Mouse (Mus musculus) cerebellum, adult 2 months (tissue): ENCODE measurements around the gene Foxl2. TPM values are rescaled to one million over a fixed set of nuclear protein-coding genes. Genes with fewer than 3 reads are reported as not detected.

Source experiments
- DNase-seq, 2 experiments: peaks; one replicate each; pipeline ENCODE4 v3.0.0; 2021
- H3K27ac ChIP-seq: fragments of 200-500 bp; 2 replicates; pipeline ENCODE4 v1.5.1; 2012; ENCODE audit warnings: low read length, control low read depth, inconsistent platforms; ENCODE audit not compliant: insufficient read depth
- H3K27me3 ChIP-seq: fragments of 200-500 bp; 2 replicates; pipeline ENCODE4 v1.6.1; 2012; ENCODE audit warnings: inconsistent platforms, mild to moderate bottlenecking, low read length, moderate library complexity; ENCODE audit not compliant: control insufficient read depth, insufficient read depth
- H3K4me1 ChIP-seq: fragments of 200-500 bp; 2 replicates; pipeline ENCODE4 v1.6.1; 2011; ENCODE audit warnings: low read length; ENCODE audit not compliant: control insufficient read depth, insufficient read depth
- H3K4me3 ChIP-seq: fragments of 200-500 bp; replicated peaks from 2 replicates; pipeline ENCODE3; 2011; ENCODE audit warnings: mild to moderate bottlenecking, low read depth, low read length, control low read depth; ENCODE audit not compliant: insufficient read depth
- CTCF ChIP-seq: fragments of 200-500 bp; IDR thresholded peaks from 2 replicates; pipeline ENCODE4 v1.5.1; 2011; ENCODE audit warnings: low read depth, mild to moderate bottlenecking, control low read depth, low read length, moderate library complexity, borderline replicate concordance; ENCODE audit not compliant: insufficient read depth
- POLR2A ChIP-seq: fragments of 200-500 bp; IDR thresholded peaks from 2 replicates; pipeline ENCODE4 v1.6.1; 2011; ENCODE audit warnings: low read length, control low read depth, borderline replicate concordance; ENCODE audit not compliant: insufficient read depth
- WGBS: fragments of 180-500 bp; shearing (Covaris S2); methylation state at CpG from one replicate; pipeline ENCODE4 v1.1.7; 2018; 5-methylcytosine and 5-hydroxymethylcytosine counted together
- polyA plus RNA-seq: library from polyadenylated mRNA; depleted of rRNA; stranded (reverse); fragments of >200 nt; gene quantifications from 2 replicates; pipeline ENCODE4 v1.2.3, GENCODE M21; 2012; rRNA removed

Gene Foxl2
- polyA plus RNA-seq, 1 experiment = 0.28 TPM

DNA sequence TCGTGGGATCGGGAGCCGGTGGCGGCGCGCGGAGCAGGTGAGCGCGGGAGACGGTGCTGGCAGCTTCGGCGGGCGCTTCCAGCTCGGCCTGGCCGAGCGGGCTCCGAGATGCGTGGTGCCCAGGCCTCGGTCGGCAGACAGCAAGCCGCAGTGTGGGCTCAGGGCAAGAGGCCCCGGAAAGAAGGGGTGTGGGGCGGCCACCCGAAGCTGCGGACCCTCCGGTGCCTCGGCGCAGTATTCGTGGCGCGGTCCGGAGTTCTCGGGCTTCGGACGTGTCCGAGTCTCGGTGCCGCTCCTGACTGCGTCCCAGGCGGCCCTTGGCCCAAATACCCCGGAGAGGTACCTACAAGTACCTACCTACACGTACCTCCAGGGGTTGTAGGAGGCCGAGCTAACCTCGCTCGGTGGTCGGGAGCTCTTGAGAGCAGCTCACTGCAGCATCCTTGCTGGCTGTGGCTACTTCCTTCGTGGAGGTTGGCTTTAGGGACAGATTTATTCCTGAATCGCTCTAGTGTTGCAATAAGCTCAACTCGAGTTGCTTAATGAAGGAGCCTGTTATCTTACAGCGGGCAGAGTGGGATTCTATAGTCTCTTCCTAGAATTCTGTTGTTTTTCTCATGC, 31.5 kb downstream of the Foxl2 start:
- no peak overlapping the region for H3K27ac ChIP-seq
- WGBS = under 1% methylated on average over 50 of the region's 50 CpGs
- H3K4me3 ChIP-seq = peak overlapping the region; percentile 75
- TF ChIP-seq CTCF (no peak), POLR2A (no peak)
- no peaks in the 10 kb centered on the region for H3K27me3 ChIP-seq
- H3K4me1 ChIP-seq = no peaks in the 10 kb centered on the region; the same call in 1 of the 2 replicates
- DNase-seq = no peak

- DNase-seq = no peak
- 31% methylated on average over 9 of the region's 9 CpGs for WGBS
- peak overlapping the region; percentile 75 for H3K4me3 ChIP-seq
- H3K27ac ChIP-seq = no peak overlapping the region
- no peaks in the 10 kb centered on the region for H3K27me3 ChIP-seq
- TF ChIP-seq CTCF (no peak), POLR2A (no peak)
- H3K4me1 ChIP-seq = no peaks in the 10 kb centered on the region; the same call in 1 of the 2 replicates
Observed at GRCm38 (mm10) chr9:98987131-98987530, 32.0 kb downstream of the Foxl2 start.

DNA sequence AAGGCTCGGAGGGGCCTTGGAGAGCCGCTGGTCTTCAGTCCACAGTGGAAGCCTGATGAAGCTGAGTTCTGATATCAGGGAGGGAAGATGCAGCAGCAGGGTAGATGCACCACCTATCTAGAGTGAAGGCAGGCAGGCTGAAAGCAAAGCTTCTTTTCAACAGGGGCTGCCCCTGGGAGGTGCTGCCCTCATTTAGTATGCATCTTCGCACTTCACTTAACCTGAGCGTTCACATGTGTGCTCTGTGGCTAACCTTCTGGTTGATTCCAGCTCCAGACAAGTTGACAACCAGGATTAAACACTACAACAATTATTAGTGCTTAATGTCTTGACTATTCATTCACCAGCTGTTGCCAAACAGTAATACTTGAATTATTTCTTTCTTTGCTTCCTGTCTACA, 39.0 kb downstream of the Foxl2 start:
- Histone ChIP-seq H3K4me1 (peaks cover 9% of the 10 kb centered on the region), H3K4me3 (no peak overlapping the region), H3K27me3 (no peaks in the 10 kb centered on the region), H3K27ac (no peak overlapping the region)
- 90% methylated on average over 4 of the region's 4 CpGs for WGBS
- TF ChIP-seq CTCF = no peak
- TF ChIP-seq POLR2A = no peak
- DNase-seq = no peak

DNA sequence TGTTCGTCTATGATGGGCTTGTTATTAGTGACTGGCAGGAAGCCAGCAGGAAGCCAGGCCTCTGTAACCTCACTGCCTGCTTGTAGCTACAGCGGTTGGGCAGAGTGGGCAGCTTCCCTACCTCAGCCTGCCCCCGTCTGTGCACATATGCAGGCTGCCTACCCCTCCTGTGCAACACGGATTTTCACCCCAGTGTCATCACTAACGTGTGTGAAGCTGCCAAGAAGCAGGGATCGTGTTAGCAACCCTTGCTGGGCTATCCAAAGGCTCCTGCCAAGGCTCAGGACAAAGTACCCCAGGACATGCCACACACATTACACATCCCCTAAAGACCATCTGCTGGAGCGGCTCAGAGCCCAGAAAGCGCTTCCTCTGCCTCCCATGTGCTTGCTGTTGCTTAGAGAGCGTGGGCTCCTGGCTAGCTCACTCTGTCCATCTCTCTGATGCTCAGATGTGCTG, 44.8 kb downstream of the Foxl2 start:
- H3K4me1 ChIP-seq = peaks cover 10% of the 10 kb centered on the region
- H3K4me3 ChIP-seq = no peak overlapping the region
- TF ChIP-seq POLR2A (no peak), CTCF (no peak)
- peak overlapping the region; percentile 67; the same call in 1 of the 2 replicates for H3K27ac ChIP-seq
- H3K27me3 ChIP-seq = no peaks in the 10 kb centered on the region
- 8% methylated on average over 9 of the region's 9 CpGs for WGBS
- peak; percentile 82 to 92 for DNase-seq

DNA sequence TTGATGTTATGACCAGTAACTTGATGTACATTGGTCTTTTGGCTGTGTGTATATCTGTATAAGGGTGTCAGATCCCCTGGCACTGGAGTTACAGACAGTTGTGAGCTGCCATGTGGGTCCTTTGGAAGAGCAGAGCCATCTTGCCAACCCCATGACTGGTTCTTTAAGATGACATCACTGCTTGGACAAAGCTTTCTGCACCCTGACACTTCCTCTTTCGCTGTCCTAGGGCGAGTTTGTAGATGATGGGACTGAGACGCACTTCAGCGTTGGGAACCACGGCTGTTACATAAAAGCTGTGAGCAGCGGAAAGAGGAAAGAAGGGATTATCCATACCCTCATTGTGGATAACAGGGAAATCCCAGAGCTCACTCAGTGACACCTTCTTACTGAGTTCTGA, 46.2 kb downstream of the Foxl2 start:
- Histone ChIP-seq H3K4me1 (peaks cover 10% of the 10 kb centered on the region), H3K4me3 (no peak overlapping the region), H3K27me3 (no peaks in the 10 kb centered on the region), H3K27ac (no peak overlapping the region)
- WGBS = 94% methylated on average over 6 of the region's 6 CpGs
- TF ChIP-seq POLR2A = no peak
- TF ChIP-seq CTCF = no peak
- no peak for DNase-seq

Other genes starting within 250 kb of the Foxl2 start
- not detected in 2 replicates for gene Prr23a1, start 112.8 kb upstream of the Foxl2 start, polyA plus RNA-seq
- not detected in 2 replicates for gene Prr23a2, start 98.8 kb upstream of the Foxl2 start, polyA plus RNA-seq
- not detected in 2 replicates for gene Prr23a3, start 90.5 kb upstream of the Foxl2 start, polyA plus RNA-seq
- gene 7420426K07Rik, start 52.2 kb upstream of the Foxl2 start, polyA plus RNA-seq = not detected in 2 replicates
- 37.7 and 37.8 TPM in 2 replicates for gene Faim, start 31.1 kb downstream of the Foxl2 start, polyA plus RNA-seq
- 0.07 TPM in 1 of 2 replicates, not detected in the other for gene Gm1123, start 80.4 kb downstream of the Foxl2 start, polyA plus RNA-seq
- gene Pik3cb, start 185.3 kb downstream of the Foxl2 start, polyA plus RNA-seq = 15.7 and 16.5 TPM in 2 replicates